Mouse (Mus musculus) hindbrain, embryonic 15.5 days (tissue): ENCODE results near the gene Depdc1b. TPM values are rescaled to one million over a fixed set of nuclear protein-coding genes. Genes with fewer than 3 reads are reported as not detected.

Experiments
- ATAC-seq: fragments of 200-750 bp; cut with Nextera tagmentation; 2 replicates; pipeline ENCODE4 v1.8.0; 2017; ENCODE audit warnings: low read depth, moderate number of reproducible peaks, moderate TSS enrichment; ENCODE audit not compliant: low FRiP score
- H3K27ac ChIP-seq: fragments of 300-500 bp; sonication (generic); replicated peaks from 2 replicates; pipeline ENCODE4 v1.5.1; 2015; ENCODE audit warnings: mild to moderate bottlenecking, inconsistent platforms
- H3K27me3 ChIP-seq: fragments of 300-500 bp; sonication (generic); 2 replicates; pipeline ENCODE4 v1.6.1; 2015; ENCODE audit warnings: control low read depth, inconsistent platforms
- H3K36me3 ChIP-seq: fragments of 300-500 bp; sonication (generic); 2 replicates; pipeline ENCODE4 v1.6.1; 2015; ENCODE audit warnings: control low read depth, inconsistent platforms
- H3K4me1 ChIP-seq: fragments of 300-500 bp; sonication (generic); replicated peaks from 2 replicates; pipeline ENCODE4 v1.6.1; 2015; ENCODE audit warnings: control low read depth, inconsistent platforms
- H3K4me2 ChIP-seq: fragments of 300-500 bp; sonication (generic); 2 replicates; pipeline ENCODE4 v1.6.1; 2015; ENCODE audit warnings: moderate library complexity, mild to moderate bottlenecking, inconsistent platforms
- H3K4me3 ChIP-seq: fragments of 300-500 bp; sonication (generic); 2 replicates; pipeline ENCODE4 v1.5.1; 2015; ENCODE audit warnings: mild to moderate bottlenecking, inconsistent platforms
- H3K9ac ChIP-seq: fragments of 300-500 bp; sonication (generic); 2 replicates; pipeline ENCODE4 v1.6.1; 2015; ENCODE audit warnings: inconsistent platforms
- H3K9me3 ChIP-seq: fragments of 300-500 bp; sonication (generic); 2 replicates; pipeline ENCODE4 v1.6.1; 2016; ENCODE audit warnings: control low read depth, inconsistent platforms
- WGBS: fragments of 180-500 bp; shearing (Covaris S2); methylation state at CpG from one replicate; pipeline ENCODE4 v1.1.7; 2015; 5-methylcytosine and 5-hydroxymethylcytosine counted together
- polyA plus RNA-seq: library from polyadenylated mRNA; unstranded; fragments of >200 nt; fragmentation: Nextera tagmentation; extraction: Ambion mirVana; gene quantifications from 2 replicates; pipeline ENCODE4 v1.2.1, GENCODE M21; 2015

Gene Depdc1b
- polyA plus RNA-seq, 1 experiment from 2014 or later, result 2.8 TPM

DNA sequence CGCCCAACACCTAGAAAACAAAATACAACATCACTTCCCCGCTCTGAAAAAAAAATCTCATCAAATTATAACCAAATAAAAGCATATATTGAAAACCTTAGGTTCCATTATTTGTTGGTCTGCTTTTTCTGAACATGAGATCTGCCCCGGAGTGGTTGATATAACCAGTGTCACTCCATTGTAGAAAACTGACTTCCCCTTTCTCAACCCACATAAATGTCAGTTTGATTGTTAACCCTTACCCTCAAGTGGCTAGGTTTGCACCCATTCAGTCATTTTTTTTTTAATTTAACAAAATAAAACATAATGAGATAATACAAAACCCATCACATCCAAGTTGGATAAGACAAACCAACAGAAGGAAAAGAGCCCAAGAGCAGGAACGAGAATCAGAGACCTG, 25.8 kb upstream of the Depdc1b start:
- H3K27me3 ChIP-seq, result no peaks in the 10 kb centered on the region
- H3K36me3 ChIP-seq, result no peaks in the 10 kb centered on the region
- WGBS, result 90% methylated on average over 4 of the region's 4 CpGs
- H3K4me1 ChIP-seq, result no peaks in the 10 kb centered on the region
- no peak overlapping the region for H3K4me2 ChIP-seq
- H3K4me3 ChIP-seq, result no peak overlapping the region
- ATAC-seq, result no peak
- no peak overlapping the region for H3K27ac ChIP-seq
- no peak overlapping the region for H3K9ac ChIP-seq
- H3K9me3 ChIP-seq, result no peaks in the 10 kb centered on the region

DNA sequence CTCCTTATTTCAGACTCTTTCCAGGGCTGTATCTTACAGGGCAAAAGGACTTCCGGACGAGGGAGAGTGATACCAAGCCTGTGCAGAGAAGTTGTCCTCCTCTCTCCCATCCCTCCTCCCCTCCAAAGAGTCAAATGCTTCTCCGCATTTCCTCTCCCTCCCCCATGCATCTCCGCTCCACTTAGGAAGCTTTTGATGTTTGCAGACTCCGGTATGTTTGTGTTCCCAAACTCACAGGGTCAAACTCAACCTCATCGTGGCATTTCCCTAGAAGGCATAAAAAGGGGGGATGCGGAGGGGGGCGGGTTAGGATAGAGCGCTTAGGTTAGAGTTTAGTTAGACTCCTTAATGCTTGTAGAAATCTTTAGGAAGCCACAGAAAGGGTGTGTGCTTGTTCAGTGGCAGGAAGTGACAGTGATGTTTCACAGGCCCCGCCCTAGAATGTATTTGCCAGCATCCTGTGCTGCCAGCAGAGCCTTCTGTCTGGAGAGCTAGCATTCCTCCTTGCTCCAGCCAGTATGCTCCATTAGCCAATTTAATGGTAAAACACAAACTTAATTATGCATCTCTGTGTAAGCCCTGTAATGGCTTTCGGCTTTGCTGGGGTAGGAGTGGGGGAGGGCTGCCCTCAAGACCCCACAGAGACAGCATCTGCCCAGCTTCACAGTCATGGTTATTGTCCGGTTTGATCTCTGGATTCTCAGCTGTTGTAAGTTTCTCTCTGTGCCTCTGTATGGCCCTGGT, 18.6 kb upstream of the Depdc1b start:
- Histone ChIP-seq H3K4me3 (peak overlapping the region; percentile 22), H3K9ac (no peak overlapping the region), H3K4me2 (peak overlapping the region; percentile 47), H3K4me1 (peaks cover 8% of the 10 kb centered on the region), H3K27ac (peak overlapping the region; percentile 34; the same call in 1 of the 2 replicates), H3K36me3 (no peaks in the 10 kb centered on the region), H3K27me3 (no peaks in the 10 kb centered on the region), H3K9me3 (no peaks in the 10 kb centered on the region)
- ATAC-seq, result peak; percentile 80
- WGBS, result 22% methylated on average over 12 of the region's 12 CpGs

DNA sequence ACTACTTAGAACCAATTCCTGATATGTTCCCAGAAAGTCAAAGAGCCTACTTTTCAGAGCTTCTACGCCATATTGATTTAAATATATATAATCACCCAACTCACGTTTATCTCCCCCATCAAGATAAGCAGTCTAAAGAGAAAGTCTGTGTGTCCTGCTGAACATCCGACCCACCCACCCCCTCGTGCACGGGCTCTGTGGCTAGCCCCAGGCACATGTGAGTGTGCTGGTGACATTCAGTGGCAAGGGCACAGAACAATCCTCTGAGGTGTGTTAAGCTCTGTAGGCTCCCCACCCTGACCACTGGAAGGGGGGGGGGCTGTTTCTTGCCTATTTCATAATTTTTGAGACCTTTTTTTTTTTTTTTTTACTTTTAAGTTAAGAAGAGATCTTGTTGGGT, 17.9 kb upstream of the Depdc1b start:
- Histone ChIP-seq H3K4me1 (peaks cover 8% of the 10 kb centered on the region), H3K27ac (no peak overlapping the region)
- WGBS, result 75% methylated on average over 5 of the region's 5 CpGs

DNA sequence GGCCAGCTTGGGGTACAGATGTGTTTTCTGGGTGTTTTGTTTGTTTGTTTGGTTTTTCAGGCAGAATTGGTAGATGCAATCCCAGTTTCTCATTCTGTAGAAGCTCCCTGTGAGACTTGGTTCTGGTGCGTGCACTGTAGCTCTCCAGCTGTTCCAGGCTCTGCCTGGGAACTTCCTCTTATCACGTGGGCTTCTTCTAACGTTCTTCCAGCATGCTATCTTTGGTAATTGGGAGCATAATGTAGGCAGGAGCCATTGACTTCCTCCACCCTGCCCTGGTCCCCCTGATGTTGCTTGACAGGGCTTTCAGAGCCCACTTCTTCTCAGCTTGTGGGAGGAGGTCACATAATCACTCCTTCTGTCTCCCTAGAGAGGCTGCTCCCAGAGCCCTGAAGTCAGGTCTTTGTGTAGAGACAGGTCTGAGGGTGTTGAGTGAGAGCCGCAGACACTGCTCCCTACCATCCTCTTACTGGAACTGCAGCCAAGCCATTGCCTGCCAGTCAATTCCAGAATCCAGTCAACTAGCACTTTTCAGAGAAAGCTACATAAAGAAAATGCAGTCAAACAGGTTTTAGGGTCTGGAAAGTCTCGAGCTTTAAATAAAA, 15.7 kb upstream of the Depdc1b start:
- WGBS, result 25% methylated on average over 5 of the region's 5 CpGs
- H3K9ac ChIP-seq, result no peak overlapping the region
- H3K4me1 ChIP-seq, result peaks cover 8% of the 10 kb centered on the region
- H3K36me3 ChIP-seq, result no peaks in the 10 kb centered on the region
- H3K9me3 ChIP-seq, result no peaks in the 10 kb centered on the region
- no peak; the same call in 1 of the 2 replicates for ATAC-seq
- no peaks in the 10 kb centered on the region for H3K27me3 ChIP-seq
- H3K4me2 ChIP-seq, result no peak overlapping the region
- no peak overlapping the region for H3K4me3 ChIP-seq
- no peak overlapping the region for H3K27ac ChIP-seq

More for the DNA sequence above, 17.9 kb upstream of the Depdc1b start:
- Histone ChIP-seq H3K4me3 (no peak overlapping the region), H3K4me2 (no peak overlapping the region), H3K36me3 (no peaks in the 10 kb centered on the region), H3K27me3 (no peaks in the 10 kb centered on the region), H3K9me3 (no peaks in the 10 kb centered on the region), H3K9ac (no peak overlapping the region)
- ATAC-seq, result no peak

DNA sequence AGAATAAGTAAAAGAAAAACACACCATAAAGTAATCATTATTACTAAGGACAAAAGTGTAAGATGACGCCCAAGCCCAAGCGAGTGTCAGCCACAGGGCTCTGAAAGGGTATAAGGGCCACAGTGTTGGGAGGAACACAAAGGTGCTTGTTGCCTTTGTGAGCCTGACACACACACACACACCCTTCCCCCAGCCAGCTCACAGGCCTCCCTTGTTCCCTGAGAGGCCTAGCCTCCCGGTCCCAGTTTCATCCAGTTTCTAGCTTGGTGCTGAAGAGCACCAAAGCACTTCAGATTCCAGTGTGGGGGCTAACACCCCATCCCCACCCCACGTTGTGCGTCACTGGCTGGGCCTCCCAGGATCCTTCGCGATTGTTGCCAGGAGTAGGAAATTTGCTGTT, 14.7 kb upstream of the Depdc1b start:
- WGBS, result 48% methylated on average over 7 of the region's 7 CpGs

DNA sequence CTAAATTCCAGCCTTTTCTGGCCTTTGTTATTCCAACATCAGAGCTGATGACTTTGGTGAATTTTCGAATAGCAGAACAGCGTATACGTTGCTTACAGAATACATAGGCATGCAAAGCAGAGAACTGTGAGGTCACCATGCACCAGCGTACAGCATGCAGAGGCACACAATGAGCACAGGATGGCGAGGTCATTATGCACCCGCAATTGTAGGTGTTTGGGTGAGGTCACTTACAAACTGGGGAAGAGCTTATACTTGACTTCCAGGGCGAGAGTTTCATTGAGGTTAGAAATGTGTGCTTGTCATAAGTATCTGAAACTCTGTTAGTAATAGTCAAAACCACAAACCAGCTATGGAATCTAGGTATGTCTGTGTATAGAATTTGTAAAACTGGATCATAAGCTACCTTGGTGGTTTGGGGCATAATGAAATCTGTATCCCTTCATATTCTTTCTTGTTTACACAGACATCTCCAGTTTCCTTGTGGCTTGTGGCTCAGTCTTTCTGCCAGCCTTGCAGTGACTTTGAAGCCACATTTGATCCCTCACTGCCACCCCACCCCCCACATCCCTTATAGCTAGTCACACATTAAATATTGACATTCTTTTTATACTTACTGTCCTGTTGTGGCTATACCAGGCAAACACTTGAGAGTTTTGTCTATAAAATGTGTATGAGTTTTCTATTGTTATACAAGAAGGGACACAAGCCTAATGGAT, 13.0 kb upstream of the Depdc1b start:
- H3K9ac ChIP-seq, result no peak overlapping the region
- no peak overlapping the region for H3K4me3 ChIP-seq
- H3K27ac ChIP-seq, result no peak overlapping the region
- 79% methylated on average over 7 of the region's 7 CpGs for WGBS
- no peaks in the 10 kb centered on the region for H3K9me3 ChIP-seq
- H3K36me3 ChIP-seq, result no peaks in the 10 kb centered on the region
- H3K27me3 ChIP-seq, result no peaks in the 10 kb centered on the region
- ATAC-seq, result no peak
- H3K4me1 ChIP-seq, result no peaks in the 10 kb centered on the region
- H3K4me2 ChIP-seq, result no peak overlapping the region

More for the DNA sequence above, 14.7 kb upstream of the Depdc1b start:
- Histone ChIP-seq H3K4me2 (no peak overlapping the region), H3K27ac (no peak overlapping the region), H3K9me3 (no peaks in the 10 kb centered on the region), H3K9ac (no peak overlapping the region), H3K27me3 (no peaks in the 10 kb centered on the region), H3K4me3 (no peak overlapping the region), H3K4me1 (peaks cover 8% of the 10 kb centered on the region), H3K36me3 (no peaks in the 10 kb centered on the region)
- ATAC-seq, result peak; percentile 35; the same call in 1 of the 2 replicates

DNA sequence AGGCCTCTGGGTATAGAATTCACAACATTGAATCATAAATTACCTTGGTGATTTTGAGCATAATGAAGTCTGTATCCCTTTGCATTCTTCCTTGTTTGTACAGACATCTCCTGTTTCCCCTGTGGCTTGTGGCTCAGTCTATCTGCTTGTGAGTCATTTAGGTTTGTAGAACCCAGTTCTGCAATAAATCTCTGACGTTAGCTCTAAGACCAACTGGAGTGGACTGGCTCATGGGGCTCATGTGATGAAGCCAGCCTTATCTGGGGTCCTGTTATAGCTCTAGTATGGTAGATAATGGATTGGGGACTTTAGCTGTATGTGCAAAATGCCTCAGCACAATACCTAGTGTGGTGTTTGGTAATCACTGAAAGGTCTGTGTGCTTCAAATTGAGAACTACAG, 12.3 kb upstream of the Depdc1b start:
- no peak overlapping the region for H3K27ac ChIP-seq
- H3K4me2 ChIP-seq, result no peak overlapping the region
- H3K9me3 ChIP-seq, result no peaks in the 10 kb centered on the region
- H3K36me3 ChIP-seq, result no peaks in the 10 kb centered on the region
- WGBS, result 78% methylated on average over 1 of the region's 1 CpGs
- no peaks in the 10 kb centered on the region for H3K27me3 ChIP-seq
- no peaks in the 10 kb centered on the region for H3K4me1 ChIP-seq
- H3K4me3 ChIP-seq, result no peak overlapping the region
- H3K9ac ChIP-seq, result no peak overlapping the region
- ATAC-seq, result no peak

DNA sequence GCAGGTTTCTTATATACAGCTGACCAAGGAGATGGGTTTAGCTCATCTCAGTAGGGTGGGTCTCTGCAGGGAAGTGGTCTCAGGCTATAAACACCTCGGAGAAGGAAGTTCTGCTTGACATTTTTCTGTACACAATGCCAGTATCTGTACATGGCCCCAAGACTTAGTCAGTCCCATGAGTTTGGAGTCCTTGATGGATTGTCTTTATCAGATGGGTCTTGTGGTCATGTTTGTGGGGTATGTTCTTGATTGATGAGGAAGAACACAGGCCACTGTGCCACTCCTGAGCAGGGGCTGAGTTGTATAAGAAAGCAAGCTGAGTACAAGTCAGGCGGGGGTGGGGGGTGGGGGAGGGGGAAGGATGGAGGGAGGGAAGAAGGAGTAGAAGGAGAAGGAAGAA, 11.5 kb upstream of the Depdc1b start:
- WGBS, result 50% methylated on average over 2 of the region's 2 CpGs
- H3K9me3 ChIP-seq, result no peaks in the 10 kb centered on the region
- H3K36me3 ChIP-seq, result no peaks in the 10 kb centered on the region
- no peaks in the 10 kb centered on the region for H3K4me1 ChIP-seq
- no peak overlapping the region for H3K9ac ChIP-seq
- no peak overlapping the region for H3K27ac ChIP-seq
- H3K27me3 ChIP-seq, result no peaks in the 10 kb centered on the region
- ATAC-seq, result no peak
- H3K4me2 ChIP-seq, result no peak overlapping the region
- no peak overlapping the region for H3K4me3 ChIP-seq

DNA sequence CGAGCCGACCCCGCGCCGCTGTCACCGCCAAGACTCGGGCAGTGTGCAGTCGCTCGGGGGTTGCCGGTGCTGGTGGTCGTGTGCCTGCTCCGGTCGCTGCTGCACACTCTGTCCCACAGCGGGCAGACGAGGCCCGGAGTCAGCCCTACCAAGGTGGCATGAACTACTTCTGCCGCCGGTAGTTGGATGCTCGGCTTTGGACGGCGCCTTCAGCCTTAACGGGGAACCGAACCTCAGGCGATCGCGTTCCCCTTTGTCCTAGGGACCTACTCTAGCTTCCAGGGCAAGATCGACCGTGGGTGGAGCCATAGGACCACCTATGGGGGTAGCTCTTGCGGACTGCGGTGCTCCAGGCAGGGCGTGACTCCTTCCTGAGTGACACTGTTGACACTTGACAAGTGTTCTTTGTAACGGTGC, 363 bp downstream of the Depdc1b start:
- peaks cover 12% of the 10 kb centered on the region for H3K4me1 ChIP-seq
- H3K4me2 ChIP-seq, result peak overlapping the region; percentile 95
- H3K4me3 ChIP-seq, result peak overlapping the region; percentile 78
- no peaks in the 10 kb centered on the region for H3K27me3 ChIP-seq
- H3K9me3 ChIP-seq, result no peaks in the 10 kb centered on the region
- H3K27ac ChIP-seq, result no peak overlapping the region
- H3K36me3 ChIP-seq, result no peaks in the 10 kb centered on the region
- under 1% methylated on average over 32 of the region's 32 CpGs for WGBS
- H3K9ac ChIP-seq, result peak overlapping the region; percentile 79
- ATAC-seq, result peak; percentile 25

DNA sequence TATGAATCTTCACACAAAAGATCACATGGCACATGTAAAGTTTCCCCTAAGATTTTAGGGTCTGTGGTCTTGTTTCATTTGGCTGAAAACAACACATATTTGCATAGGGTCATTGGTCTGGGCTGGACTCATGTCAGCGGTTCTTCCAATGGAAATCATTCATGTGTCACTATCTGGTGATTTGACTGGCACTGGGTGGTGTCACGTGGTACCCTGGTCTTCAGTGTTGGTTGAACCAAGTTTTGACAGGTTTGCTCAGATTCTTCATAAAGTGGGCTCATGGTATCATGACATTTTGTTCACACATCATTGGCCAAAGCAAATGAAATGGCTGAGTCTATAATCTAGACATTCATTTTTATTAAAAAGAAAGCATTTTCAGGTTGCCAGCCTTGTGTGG, 1.3 kb downstream of the Depdc1b start:
- ATAC-seq, result no peak
- H3K27ac ChIP-seq, result no peak overlapping the region
- no peaks in the 10 kb centered on the region for H3K36me3 ChIP-seq
- peak overlapping the region; percentile 95; the same call in 1 of the 2 replicates for H3K4me2 ChIP-seq
- H3K4me1 ChIP-seq, result peaks cover 12% of the 10 kb centered on the region
- H3K9me3 ChIP-seq, result no peaks in the 10 kb centered on the region
- H3K9ac ChIP-seq, result no peak overlapping the region
- H3K27me3 ChIP-seq, result no peaks in the 10 kb centered on the region
- no peak overlapping the region for H3K4me3 ChIP-seq
- WGBS, result 86% methylated on average over 2 of the region's 2 CpGs

DNA sequence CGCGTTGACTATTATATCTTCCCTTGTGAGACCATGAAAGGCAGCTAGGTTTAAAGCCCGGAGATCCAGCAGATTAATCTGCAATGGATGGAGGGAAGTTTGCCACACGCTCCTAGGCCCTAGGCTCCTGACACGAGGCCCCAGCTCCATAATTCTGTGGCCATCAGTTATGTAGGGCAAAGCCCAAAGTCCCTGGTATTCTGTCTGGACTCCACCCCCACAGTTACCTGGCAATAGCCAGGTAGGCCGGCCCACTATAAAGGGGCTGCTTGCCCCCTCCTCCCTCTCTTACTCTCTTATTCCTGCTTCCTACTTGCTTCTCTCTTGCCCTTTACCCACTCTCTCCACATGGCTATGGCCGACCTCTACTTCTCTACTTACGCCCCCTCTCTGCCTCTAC, 2.9 kb downstream of the Depdc1b start:
- Histone ChIP-seq H3K27me3 (no peaks in the 10 kb centered on the region), H3K27ac (no peak overlapping the region), H3K9ac (no peak overlapping the region), H3K4me3 (no peak overlapping the region), H3K4me2 (no peak overlapping the region), H3K4me1 (peaks cover 12% of the 10 kb centered on the region), H3K36me3 (no peaks in the 10 kb centered on the region), H3K9me3 (no peaks in the 10 kb centered on the region)
- WGBS, result 97% methylated on average over 8 of the region's 8 CpGs
- no peak for ATAC-seq

DNA sequence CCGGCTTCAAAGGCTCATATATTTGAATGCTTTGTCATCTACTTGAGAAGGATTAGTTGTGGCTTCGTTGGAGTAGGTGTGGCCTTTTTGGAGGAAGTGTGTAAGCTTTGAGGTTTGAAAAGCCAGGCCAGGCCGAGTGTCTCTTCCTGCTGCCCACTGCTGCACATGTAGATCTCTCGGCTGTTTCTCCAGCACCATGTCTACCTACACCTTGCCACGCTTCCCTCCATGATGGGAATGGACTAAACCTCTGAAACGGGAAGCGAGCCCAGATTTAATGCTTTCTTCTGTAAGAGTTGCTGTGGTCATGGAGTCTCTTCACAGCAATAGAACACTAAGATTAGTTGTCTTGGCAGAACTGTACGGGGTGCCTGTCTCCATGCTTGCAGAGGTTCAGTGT, 4.1 kb downstream of the Depdc1b start:
- Histone ChIP-seq H3K4me3 (no peak overlapping the region), H3K4me2 (no peak overlapping the region), H3K4me1 (peaks cover 10% of the 10 kb centered on the region), H3K9ac (no peak overlapping the region), H3K27me3 (no peaks in the 10 kb centered on the region), H3K9me3 (no peaks in the 10 kb centered on the region), H3K27ac (no peak overlapping the region), H3K36me3 (no peaks in the 10 kb centered on the region)
- ATAC-seq, result no peak
- WGBS, result 88% methylated on average over 8 of the region's 8 CpGs
